Mouse (Mus musculus): ENCODE data around the gene Uba52.

- TF ChIP-seq CTCF (IDR thresholded peaks at IDR 0.05; ENCODE audit: extremely low read depth, insufficient read length, insufficient replicate concordance, low read depth, low read length) (no peak), POLR2A (IDR thresholded peaks at IDR 0.05; ENCODE audit: low read depth, low read length) (no peak)
These were observed 29.5 kb upstream of the Uba52 start for GRCm38 (mm10) chr8:70540013-70540506.
